Mouse (Mus musculus) hindbrain, postnatal 0 days (tissue): ENCODE data around the gene Plekha6. TPM values are rescaled to one million over a fixed set of nuclear protein-coding genes. Genes with fewer than 3 reads are reported as not detected.

ENCODE experiments used
- ATAC-seq: fragments of 200-750 bp; cut with Nextera tagmentation; 2 replicates; pipeline ENCODE4 v1.8.0; 2017; ENCODE audit warnings: mild to moderate bottlenecking, moderate TSS enrichment, moderate library complexity
- DNase-seq: peaks from one replicate; pipeline ENCODE4 v3.0.0-alpha.2; 2015; ENCODE audit warnings: low spot score
- H3K27ac ChIP-seq: fragments of 300-500 bp; sonication (generic); 2 replicates; pipeline ENCODE4 v1.5.1; 2014; ENCODE audit warnings: mild to moderate bottlenecking
- H3K27me3 ChIP-seq: fragments of 300-500 bp; sonication (generic); 2 replicates; pipeline ENCODE4 v1.6.1; 2014; ENCODE audit warnings: low read length, mixed read lengths; ENCODE audit not compliant: insufficient read depth
- H3K36me3 ChIP-seq: fragments of 300-500 bp; sonication (generic); 2 replicates; pipeline ENCODE4 v1.6.1; 2014; ENCODE audit warnings: low read length, mixed read lengths; ENCODE audit not compliant: insufficient read depth
- H3K4me1 ChIP-seq: fragments of 300-500 bp; sonication (generic); 2 replicates; pipeline ENCODE4 v1.6.1; 2014; ENCODE audit warnings: antibody characterized with exemption, low read length, mixed read lengths; ENCODE audit not compliant: insufficient read depth
- H3K4me2 ChIP-seq: fragments of 300-500 bp; sonication (generic); 2 replicates; pipeline ENCODE4 v1.6.1; 2014; ENCODE audit warnings: low read depth, mild to moderate bottlenecking, low read length, moderate library complexity, mixed read lengths
- H3K4me3 ChIP-seq: fragments of 300-500 bp; sonication (generic); 2 replicates; pipeline ENCODE4 v1.5.1; 2014; ENCODE audit warnings: low read length
- H3K9ac ChIP-seq: fragments of 300-500 bp; sonication (generic); replicated peaks from 2 replicates; pipeline ENCODE4 v1.6.1; 2014; ENCODE audit warnings: mild to moderate bottlenecking, low read length, moderate library complexity, mixed read lengths
- H3K9me3 ChIP-seq: fragments of 300-500 bp; sonication (generic); 2 replicates; pipeline ENCODE4 v1.6.1; 2016; ENCODE audit warnings: low read length, mixed read lengths
- CTCF ChIP-seq: IDR thresholded peaks from 2 replicates; pipeline ENCODE4 v1.5.1; 2016; ENCODE audit warnings: antibody characterized with exemption, control low read depth, low read depth
- WGBS: fragments of 180-500 bp; shearing (Covaris S2); extraction: QIAGEN DNeasy Blood & Tissue Kit; methylation state at CpG from one replicate; pipeline ENCODE4 v1.1.7; 2014; 5-methylcytosine and 5-hydroxymethylcytosine counted together
- polyA plus RNA-seq: library from polyadenylated mRNA; unstranded; fragments of >200 nt; fragmentation: Nextera tagmentation; extraction: Ambion mirVana; gene quantifications from 2 replicates; pipeline ENCODE4 v1.2.1, GENCODE M21; 2015
- total RNA-seq: library from RNA; depleted of rRNA; stranded (reverse); fragments of >200 nt; gene quantifications from 2 replicates; pipeline ENCODE4 v1.2.3, GENCODE M21; 2014

The Plekha6 gene
- total and polyA plus RNA-seq, 2 experiments from 2014 or later: 9.7 to 41.0 TPM

DNA sequence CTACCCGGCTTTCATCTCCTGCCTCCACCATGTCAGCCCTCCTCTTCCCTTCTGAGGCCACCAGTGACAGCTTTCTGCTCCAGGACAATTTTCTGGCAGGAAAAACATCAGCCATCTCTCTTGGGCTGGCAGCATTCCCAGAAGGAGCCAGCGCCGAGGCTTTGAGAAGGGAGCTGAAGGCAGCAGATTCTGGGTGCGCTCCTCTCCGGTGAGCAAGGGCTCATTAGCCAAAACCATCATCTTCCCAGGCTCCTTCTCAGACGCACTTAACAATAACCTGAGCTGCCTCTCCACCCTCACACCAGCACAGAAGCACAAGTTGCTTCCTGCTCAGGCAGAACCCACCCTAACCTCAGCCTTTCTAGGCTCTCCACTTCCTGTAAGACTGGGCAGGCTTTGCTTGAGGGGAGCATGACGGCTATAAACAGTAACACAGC lies 4.9 kb upstream of the Plekha6 start:
- ATAC-seq: 0 out of 2 replicates have a peak, but pooled peaks have one; percentile 43
- H3K36me3 ChIP-seq: no peaks in the 10 kb centered on the region
- 0 out of 2 replicates have a peak, but pooled peaks cover 5% of the 10 kb centered on the region for H3K4me1 ChIP-seq
- H3K9ac ChIP-seq: no peak overlapping the region
- DNase-seq: peak; percentile 66
- H3K4me3 ChIP-seq: no peak overlapping the region
- peak overlapping the region; percentile 28; the same call in 1 of the 2 replicates for H3K4me2 ChIP-seq
- 27% methylated on average over 7 of the region's 7 CpGs for WGBS
- no peaks in the 10 kb centered on the region for H3K9me3 ChIP-seq
- no peaks in the 10 kb centered on the region; the same call in 1 of the 2 replicates for H3K27me3 ChIP-seq
- H3K27ac ChIP-seq: 0 out of 2 replicates have a peak overlapping the region, but pooled peaks have one; percentile 32
- TF ChIP-seq CTCF: no peak

GRCm38 (mm10) chr1:133161559-133161958 lies 2.5 kb upstream of the Plekha6 start:
- Histone ChIP-seq H3K27me3 (no peaks in the 10 kb centered on the region; the same call in 1 of the 2 replicates), H3K36me3 (no peaks in the 10 kb centered on the region), H3K4me1 (peaks cover 5% of the 10 kb centered on the region; the same call in 1 of the 2 replicates), H3K4me3 (no peak overlapping the region), H3K27ac (no peak overlapping the region), H3K9ac (no peak overlapping the region), H3K9me3 (no peaks in the 10 kb centered on the region), H3K4me2 (no peak overlapping the region)
- ATAC-seq (no peak), DNase-seq (no peak)
- WGBS: 56% methylated on average over 4 of the region's 4 CpGs
- TF ChIP-seq CTCF: no peak

DNA sequence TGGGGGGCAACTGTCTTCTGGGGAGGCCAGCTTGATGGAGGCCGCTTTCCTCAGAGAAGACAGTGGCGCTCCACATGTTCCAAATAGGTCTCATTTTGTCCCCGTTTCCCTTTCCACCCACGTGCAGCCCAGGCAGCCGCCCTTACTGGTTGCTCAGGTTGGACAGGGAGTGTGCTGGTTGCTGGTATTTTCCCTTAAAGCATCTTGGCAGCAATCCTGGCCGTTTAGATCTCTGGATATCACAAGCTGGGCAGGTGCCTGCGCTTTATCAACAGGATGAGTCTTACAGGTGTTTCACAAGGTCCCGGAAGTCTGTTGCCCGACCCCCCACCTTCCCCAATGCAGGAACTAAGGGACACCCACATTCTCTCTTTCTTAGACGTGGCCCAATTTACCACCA lies 2.0 kb upstream of the Plekha6 start:
- no peak for TF ChIP-seq CTCF
- Histone ChIP-seq H3K36me3 (no peaks in the 10 kb centered on the region), H3K4me1 (peaks cover 5% of the 10 kb centered on the region; the same call in 1 of the 2 replicates), H3K27me3 (no peaks in the 10 kb centered on the region; the same call in 1 of the 2 replicates), H3K9me3 (no peaks in the 10 kb centered on the region), H3K4me2 (no peak overlapping the region), H3K27ac (no peak overlapping the region), H3K9ac (no peak overlapping the region), H3K4me3 (no peak overlapping the region)
- whole genome bisulfite sequencing: 73% methylated on average over 10 of the region's 10 CpGs
- ATAC-seq: no peak
- no peak for DNase-seq

GRCm38 (mm10) chr1:133162981-133163380 lies 1.0 kb upstream of the Plekha6 start:
- H3K27me3 ChIP-seq: no peaks in the 10 kb centered on the region; the same call in 1 of the 2 replicates

GRCm38 (mm10) chr1:133164591-133165011 lies 591 bp downstream of the Plekha6 start:
- Histone ChIP-seq H3K27me3 (no peaks in the 10 kb centered on the region; the same call in 1 of the 2 replicates), H3K4me3 (peak overlapping the region; percentile 56), H3K4me1 (no peaks in the 10 kb centered on the region; the same call in 1 of the 2 replicates), H3K4me2 (peak overlapping the region; percentile 98), H3K9ac (peak overlapping the region; percentile 46; the same call in 1 of the 2 replicates), H3K27ac (no peak overlapping the region), H3K9me3 (no peaks in the 10 kb centered on the region), H3K36me3 (no peaks in the 10 kb centered on the region)
- DNase-seq: no peak
- 0 out of 2 replicates have a peak, but pooled peaks have one; percentile 6 for ATAC-seq
- TF ChIP-seq CTCF: no peak
- WGBS: 4% methylated on average over 10 of the region's 10 CpGs

More at GRCm38 (mm10) chr1:133162981-133163380, 1.0 kb upstream of the Plekha6 start:
- H3K4me1 ChIP-seq: peaks cover 5% of the 10 kb centered on the region; the same call in 1 of the 2 replicates
- no peaks in the 10 kb centered on the region for H3K9me3 ChIP-seq
- H3K36me3 ChIP-seq: no peaks in the 10 kb centered on the region
- DNase-seq (no peak), ATAC-seq (no peak)
- no peak overlapping the region for H3K4me3 ChIP-seq
- H3K27ac ChIP-seq: no peak overlapping the region
- no peak overlapping the region for H3K4me2 ChIP-seq
- TF ChIP-seq CTCF: no peak
- H3K9ac ChIP-seq: no peak overlapping the region
- WGBS: 53% methylated on average over 8 of the region's 8 CpGs

DNA sequence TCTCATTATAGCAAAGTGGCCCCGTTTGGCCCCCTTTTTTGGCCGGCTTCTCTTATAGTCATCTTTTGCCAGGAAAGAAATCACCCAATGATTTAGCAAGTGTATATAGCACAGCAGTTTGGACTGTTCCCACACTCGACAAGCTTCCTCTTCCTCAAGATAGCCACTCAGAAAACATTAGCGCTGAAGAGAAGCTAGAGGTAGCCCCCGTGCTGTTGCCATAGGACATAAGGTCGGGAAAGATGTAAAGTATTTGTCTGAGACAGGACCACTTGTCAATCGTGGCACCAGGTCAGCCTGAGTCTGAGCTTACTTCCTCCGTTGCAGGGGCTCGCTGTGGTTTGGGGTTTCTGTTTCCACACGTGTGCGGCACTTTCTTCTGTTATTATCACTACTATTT lies 1.1 kb downstream of the Plekha6 start:
- Histone ChIP-seq H3K4me3 (no peak overlapping the region), H3K4me2 (peak overlapping the region; percentile 98), H3K27ac (no peak overlapping the region), H3K27me3 (no peaks in the 10 kb centered on the region; the same call in 1 of the 2 replicates), H3K36me3 (no peaks in the 10 kb centered on the region), H3K9ac (no peak overlapping the region), H3K9me3 (no peaks in the 10 kb centered on the region), H3K4me1 (no peaks in the 10 kb centered on the region; the same call in 1 of the 2 replicates)
- ATAC-seq (no peak), DNase-seq (no peak)
- 40% methylated on average over 11 of the region's 11 CpGs for WGBS
- no peak for TF ChIP-seq CTCF
